Mouse (Mus musculus) layer of hippocampus, adult 8-10 months (tissue): ENCODE data around the gene Cyb561d2. TPM values are rescaled to one million over a fixed set of nuclear protein-coding genes. Genes with fewer than 3 reads are reported as not detected.
A peak's percentile ranks its signal among the peaks of the same experiment; 100 is the strongest.

Source experiments
- DNase-seq, 2 experiments: peaks; one replicate each; pipeline ENCODE4 v3.0.0; 2022; ENCODE audit warnings: low spot score in 2 of 2
- total RNA-seq, 4 experiments: library from RNA; stranded (reverse); gene quantifications; 2 replicates each; pipeline ENCODE4 v1.2.4; 2022

The Cyb561d2 gene
- total RNA-seq, 4 experiments from 2014 or later: 14.7 to 18.5 (median 16.5) TPM

- DNase-seq: no peak
Observed at GRCm38 (mm10) chr9:107521711-107522399, 20.1 kb downstream of the Cyb561d2 start.

- no peak for DNase-seq
Observed at GRCm38 (mm10) chr9:107521190-107521589, 20.8 kb downstream of the Cyb561d2 start.

- DNase-seq: no peak
Observed at GRCm38 (mm10) chr9:107520331-107520730, 21.7 kb downstream of the Cyb561d2 start.

- peak; percentile 55 to 85 for DNase-seq
Observed at GRCm38 (mm10) chr9:107514303-107514955, 27.6 kb downstream of the Cyb561d2 start.

GRCm38 (mm10) chr9:107512326-107512725 lies 29.7 kb downstream of the Cyb561d2 start:
- DNase-seq: no peak

- no peak for DNase-seq
Observed at GRCm38 (mm10) chr9:107511436-107511835, 30.6 kb downstream of the Cyb561d2 start.

- no peak for DNase-seq
Observed at GRCm38 (mm10) chr9:107510384-107511100, 31.5 kb downstream of the Cyb561d2 start.

- DNase-seq: peak in 1 of 2 experiments; percentile 63
Observed at GRCm38 (mm10) chr9:107508266-107508665, 33.7 kb downstream of the Cyb561d2 start.

GRCm38 (mm10) chr9:107504662-107505537 lies 37.1 kb downstream of the Cyb561d2 start:
- DNase-seq: no peak

- DNase-seq: no peak
Observed at GRCm38 (mm10) chr9:107502131-107502846, 39.7 kb downstream of the Cyb561d2 start.

GRCm38 (mm10) chr9:107500708-107501286 lies 41.2 kb downstream of the Cyb561d2 start:
- DNase-seq: no peak

- DNase-seq: no peak
Observed at GRCm38 (mm10) chr9:107496359-107496758, 45.6 kb downstream of the Cyb561d2 start.

GRCm38 (mm10) chr9:107494238-107494637 lies 47.8 kb downstream of the Cyb561d2 start:
- DNase-seq: no peak

- no peak for DNase-seq
Observed at GRCm38 (mm10) chr9:107493511-107493910, 48.5 kb downstream of the Cyb561d2 start.

- DNase-seq: no peak
Observed at GRCm38 (mm10) chr9:107490625-107491024, 51.4 kb downstream of the Cyb561d2 start.

GRCm38 (mm10) chr9:107490146-107490545 lies 51.8 kb downstream of the Cyb561d2 start:
- no peak for DNase-seq
